Mouse (Mus musculus) lung, adult 2 months (tissue): ENCODE results near the gene Tmem38b. TPM values are rescaled to one million over a fixed set of nuclear protein-coding genes. Genes with fewer than 3 reads are reported as not detected.
A peak's percentile ranks its signal among the peaks of the same experiment; 100 is the strongest.

ENCODE experiments used
- DNase-seq: peaks from one replicate; pipeline ENCODE4 v3.0.0; 2022
- H3K4me1 ChIP-seq: fragments of 200-500 bp; 2 replicates; pipeline ENCODE4 v1.6.1; 2011; ENCODE audit warnings: low read length; ENCODE audit not compliant: control insufficient read depth, insufficient read depth
- H3K4me3 ChIP-seq: fragments of 200-500 bp; replicated peaks from 2 replicates; pipeline ENCODE3; 2011; ENCODE audit warnings: low read depth, mild to moderate bottlenecking, control low read depth, low read length; ENCODE audit errors: extremely low read depth
- CTCF ChIP-seq: fragments of 200-500 bp; IDR thresholded peaks from 2 replicates; pipeline ENCODE4 v1.5.1; 2011; ENCODE audit warnings: mild to moderate bottlenecking, low read length, control low read depth; ENCODE audit not compliant: insufficient read depth
- POLR2A ChIP-seq: fragments of 200-500 bp; IDR thresholded peaks from 2 replicates; pipeline ENCODE4 v1.6.1; 2011; ENCODE audit warnings: low read depth, mild to moderate bottlenecking, control low read depth, low read length, borderline replicate concordance; ENCODE audit errors: extremely low read depth
- WGBS: fragments of 180-500 bp; shearing (Covaris S2); methylation state at CpG from one replicate; pipeline ENCODE4 v1.1.7; 2018; 5-methylcytosine and 5-hydroxymethylcytosine counted together
- polyA plus RNA-seq: library from polyadenylated mRNA; depleted of rRNA; stranded (reverse); fragments of >200 nt; gene quantifications from 2 replicates; pipeline ENCODE4 v1.2.3, GENCODE M21; 2012

Gene Tmem38b
- polyA plus RNA-seq, 1 experiment = 9.7 TPM

DNA sequence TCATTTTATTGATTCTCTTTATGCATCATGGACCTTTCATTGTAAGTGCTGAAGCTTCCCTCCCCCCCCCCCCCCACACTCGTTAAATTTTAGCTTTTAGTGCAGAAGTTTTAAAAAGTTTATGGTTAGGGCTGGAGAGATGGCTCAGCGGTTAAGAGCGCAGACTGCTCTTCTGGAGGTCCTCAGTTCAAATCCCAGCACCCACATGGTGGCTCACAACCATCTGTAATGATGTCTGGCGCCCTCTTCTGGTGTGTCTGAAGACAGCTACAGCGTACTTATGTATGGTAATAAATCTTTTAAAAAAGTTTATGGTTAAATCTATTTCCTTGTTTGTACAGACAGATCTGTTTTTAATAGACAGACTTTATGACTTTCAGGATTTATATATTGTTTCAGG is 2.0 kb downstream of the Tmem38b start:
- DNase-seq = no peak
- no peak for TF ChIP-seq CTCF
- TF ChIP-seq POLR2A = no peak
- Histone ChIP-seq H3K4me1 (peaks cover 9% of the 10 kb centered on the region), H3K4me3 (no peak overlapping the region)
- 84% methylated on average over 5 of the region's 5 CpGs for WGBS

DNA sequence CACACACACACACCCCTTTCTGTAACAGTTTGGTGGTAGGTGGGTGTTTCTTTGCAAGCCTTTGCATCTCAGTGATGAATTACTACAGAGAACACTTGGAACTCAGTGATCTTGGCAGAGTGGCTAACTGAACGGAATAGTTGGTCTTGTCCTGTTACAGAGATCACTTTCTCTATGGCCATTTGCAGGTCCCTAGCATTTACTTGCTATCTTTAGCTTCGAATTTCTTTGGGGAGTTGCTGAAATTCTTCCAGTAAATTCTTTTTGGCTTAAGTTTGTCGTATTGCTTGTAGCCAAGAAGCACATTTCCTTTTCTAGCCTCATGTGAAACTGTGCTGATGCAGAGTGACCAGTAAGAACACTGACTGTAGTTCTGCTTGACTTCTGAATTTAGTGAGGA is 3.1 kb downstream of the Tmem38b start:
- TF ChIP-seq CTCF (no peak), POLR2A (no peak)
- no peak overlapping the region for H3K4me3 ChIP-seq
- H3K4me1 ChIP-seq = peaks cover 7% of the 10 kb centered on the region
- DNase-seq = no peak
- WGBS = 51% methylated on average over 3 of the region's 3 CpGs

DNA sequence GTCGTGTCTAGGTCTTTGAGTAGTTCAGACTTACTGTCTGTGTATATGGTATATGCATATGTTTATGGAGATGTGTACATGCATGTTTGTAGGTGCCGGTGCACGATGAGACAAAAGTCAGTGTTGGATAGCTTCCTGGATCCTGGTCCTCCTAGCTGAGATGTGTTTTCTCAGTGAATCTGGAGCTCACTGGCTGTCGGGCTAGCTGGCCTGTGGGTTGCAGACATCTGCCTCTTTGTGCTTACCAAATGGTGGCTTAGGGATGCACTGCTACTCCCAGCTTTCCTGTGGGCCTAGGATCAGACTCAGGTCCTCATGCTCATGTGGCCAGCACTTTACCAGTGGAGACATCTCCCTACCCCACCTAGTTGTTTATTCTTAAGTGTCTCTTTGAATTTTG is 4.2 kb downstream of the Tmem38b start:
- WGBS = 90% methylated on average over 4 of the region's 4 CpGs
- TF ChIP-seq CTCF = no peak
- TF ChIP-seq POLR2A = no peak
- DNase-seq = no peak
- Histone ChIP-seq H3K4me1 (peaks cover 7% of the 10 kb centered on the region), H3K4me3 (no peak overlapping the region)

DNA sequence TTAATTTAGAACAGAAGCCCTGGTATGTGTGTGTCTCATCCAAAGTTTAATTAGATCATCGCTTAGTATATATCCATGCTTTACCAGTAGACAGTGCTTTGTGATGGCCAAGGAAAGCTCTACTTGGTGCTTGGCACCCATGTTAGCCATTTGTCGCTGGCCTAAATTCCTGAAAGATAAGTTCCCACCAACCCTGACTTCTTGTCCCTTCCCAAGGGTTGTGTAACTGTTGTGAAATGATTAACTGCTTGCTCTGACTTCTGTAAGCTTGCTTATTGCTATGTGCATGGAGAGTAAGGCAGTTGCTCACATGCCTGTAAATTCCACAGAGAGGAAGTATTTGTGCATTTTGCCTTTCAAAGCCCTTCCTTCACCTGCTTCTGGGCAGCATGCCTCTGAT is 4.7 kb downstream of the Tmem38b start:
- no peak overlapping the region for H3K4me3 ChIP-seq
- peaks cover 7% of the 10 kb centered on the region for H3K4me1 ChIP-seq
- no peak for TF ChIP-seq CTCF
- no peak for TF ChIP-seq POLR2A
- no peak for DNase-seq
- 70% methylated on average over 2 of the region's 2 CpGs for WGBS

DNA sequence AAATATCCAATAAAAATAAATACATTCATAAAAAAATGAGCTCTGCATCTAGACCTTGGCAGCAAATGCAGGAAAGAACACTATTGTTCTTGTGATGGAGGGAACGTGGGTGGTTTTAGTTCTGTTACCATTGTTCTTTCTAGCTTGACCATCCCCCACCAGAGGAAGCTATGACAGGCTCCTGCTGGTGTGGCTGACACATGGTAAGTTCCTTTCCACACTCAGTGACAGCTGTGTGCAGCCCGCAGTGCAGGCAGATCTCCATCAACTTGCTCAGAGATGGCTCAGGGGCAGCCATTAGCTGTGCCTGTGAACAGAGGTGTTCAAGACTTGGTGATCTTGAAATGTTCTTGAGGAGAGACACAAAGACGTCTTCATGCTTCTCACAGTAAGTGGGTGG is 6.5 kb downstream of the Tmem38b start:
- no peak for TF ChIP-seq POLR2A
- no peak for TF ChIP-seq CTCF
- 39% methylated on average over 3 of the region's 3 CpGs for WGBS
- H3K4me3 ChIP-seq = no peak overlapping the region
- no peak for DNase-seq
- peaks cover 5% of the 10 kb centered on the region for H3K4me1 ChIP-seq

DNA sequence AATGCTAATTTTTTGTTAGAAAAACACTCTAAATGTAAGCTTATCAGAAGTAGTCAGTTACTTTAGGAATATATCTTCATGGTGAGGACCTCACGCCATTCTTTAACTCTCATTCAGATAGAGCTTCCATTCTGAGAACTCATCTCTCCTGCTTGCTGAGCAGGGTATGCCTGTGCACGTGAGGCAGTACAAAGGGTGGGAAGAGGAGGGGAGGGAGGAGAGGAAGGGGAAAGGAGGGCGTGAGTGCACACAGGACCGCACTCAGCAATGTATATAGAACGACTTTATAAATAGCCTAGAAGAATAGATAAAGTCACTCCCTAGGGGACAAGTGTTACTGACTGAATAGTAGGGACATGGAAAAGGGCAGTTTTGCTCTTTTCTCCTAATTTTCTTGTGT is 11.1 kb downstream of the Tmem38b start:
- no peak for DNase-seq
- WGBS = 35% methylated on average over 5 of the region's 5 CpGs
- Histone ChIP-seq H3K4me3 (no peak overlapping the region), H3K4me1 (peaks cover 3% of the 10 kb centered on the region)
- TF ChIP-seq POLR2A = no peak
- no peak for TF ChIP-seq CTCF

DNA sequence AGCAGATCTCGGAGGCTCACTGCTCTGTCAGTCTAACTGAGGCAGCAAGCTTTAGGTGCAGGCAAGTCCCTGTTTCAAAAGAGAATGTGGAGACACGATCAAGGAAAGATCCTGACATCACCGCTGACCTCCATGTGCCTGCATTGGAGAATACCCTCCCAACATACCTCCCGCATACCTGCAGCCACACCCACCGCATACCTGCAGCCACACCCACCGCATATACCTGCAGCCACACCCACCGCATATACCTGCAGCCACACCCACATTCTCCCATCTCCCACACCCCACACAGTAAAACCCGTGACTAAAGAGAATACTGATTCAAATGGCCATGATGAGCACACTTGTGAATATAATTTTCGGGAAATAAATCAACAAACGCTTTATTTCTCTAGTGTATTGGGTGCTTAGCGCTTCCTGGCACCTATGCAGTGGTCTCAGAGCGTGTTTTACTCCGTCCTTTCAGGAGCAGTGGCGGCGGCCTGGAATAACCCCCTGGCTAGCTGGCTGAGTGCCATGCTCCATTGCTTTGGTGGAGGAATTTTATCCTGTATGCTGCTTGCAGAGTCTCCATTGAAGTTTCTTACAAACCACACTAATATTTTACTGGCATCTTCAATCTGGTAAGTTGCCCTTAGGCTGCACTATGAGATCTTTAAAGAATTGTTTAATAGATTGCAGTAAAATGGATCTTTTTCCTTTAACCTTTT is 14.5 kb downstream of the Tmem38b start:
- Histone ChIP-seq H3K4me1 (peaks cover 3% of the 10 kb centered on the region), H3K4me3 (no peak overlapping the region)
- 73% methylated on average over 15 of the region's 15 CpGs for WGBS
- TF ChIP-seq POLR2A = no peak
- no peak for TF ChIP-seq CTCF
- DNase-seq = no peak

DNA sequence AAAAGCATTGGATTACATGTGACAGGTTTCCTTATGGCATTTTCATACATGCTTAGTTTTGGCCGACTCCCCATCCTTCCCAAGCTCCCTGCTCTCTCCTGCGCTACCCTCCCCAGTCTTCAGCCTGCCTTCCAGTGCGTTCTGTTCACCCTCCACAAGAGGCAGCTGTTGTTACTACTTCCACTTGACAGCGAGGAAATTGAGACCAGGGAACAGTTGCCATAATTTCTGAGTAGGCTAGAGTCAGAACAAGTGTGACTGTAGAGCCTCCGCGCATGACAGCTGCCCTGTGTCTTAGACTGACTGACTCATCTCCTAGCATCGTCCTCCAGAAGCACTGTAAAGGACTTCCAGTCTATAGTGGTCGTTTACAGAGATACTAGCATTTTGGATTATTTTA is 17.7 kb downstream of the Tmem38b start:
- WGBS = 59% methylated on average over 8 of the region's 8 CpGs
- DNase-seq = no peak
- TF ChIP-seq CTCF = no peak
- no peak for TF ChIP-seq POLR2A
- no peak overlapping the region for H3K4me3 ChIP-seq
- peaks cover 3% of the 10 kb centered on the region for H3K4me1 ChIP-seq

DNA sequence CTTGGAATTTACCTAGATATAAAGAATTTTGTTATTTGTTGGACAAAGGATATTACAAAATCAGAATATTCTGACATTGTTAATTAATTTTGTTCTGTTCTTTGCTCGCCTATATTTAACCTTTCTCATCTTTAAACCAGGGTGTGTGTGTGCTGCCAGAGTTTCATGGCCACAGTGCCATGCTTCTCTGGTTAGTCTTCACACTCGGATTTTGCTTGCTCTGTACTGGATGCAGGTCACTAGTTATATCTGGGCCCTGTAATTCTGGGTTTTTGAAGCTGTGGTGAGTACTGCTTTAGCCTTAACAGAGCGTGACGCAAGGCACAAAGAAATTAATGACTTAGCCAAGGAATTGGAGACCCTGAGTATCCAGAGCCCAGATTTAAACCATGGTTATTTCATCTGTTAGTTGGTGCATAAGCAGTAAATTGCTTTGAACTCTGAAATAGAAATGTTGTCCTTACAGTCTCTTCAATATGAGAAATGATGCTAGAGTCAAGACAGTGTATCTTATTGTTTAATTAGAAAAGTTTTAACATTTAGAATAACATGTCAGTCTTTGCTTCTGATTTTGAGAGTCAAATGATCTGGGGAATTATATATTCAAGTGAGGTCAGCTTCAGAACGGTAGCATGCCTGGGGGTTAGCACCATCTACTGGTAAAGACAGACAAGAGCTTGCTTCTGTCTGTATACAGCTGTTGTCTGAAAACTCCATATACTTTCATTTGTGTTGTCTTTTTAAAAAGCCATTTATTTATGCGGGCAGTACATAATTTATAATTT is 19.2 kb downstream of the Tmem38b start:
- Histone ChIP-seq H3K4me3 (no peak overlapping the region), H3K4me1 (peaks cover 3% of the 10 kb centered on the region)
- TF ChIP-seq POLR2A = no peak
- TF ChIP-seq CTCF = peak; percentile 47; the same call in 1 of the 2 replicates
- no peak for DNase-seq
- 60% methylated on average over 6 of the region's 6 CpGs for WGBS

DNA sequence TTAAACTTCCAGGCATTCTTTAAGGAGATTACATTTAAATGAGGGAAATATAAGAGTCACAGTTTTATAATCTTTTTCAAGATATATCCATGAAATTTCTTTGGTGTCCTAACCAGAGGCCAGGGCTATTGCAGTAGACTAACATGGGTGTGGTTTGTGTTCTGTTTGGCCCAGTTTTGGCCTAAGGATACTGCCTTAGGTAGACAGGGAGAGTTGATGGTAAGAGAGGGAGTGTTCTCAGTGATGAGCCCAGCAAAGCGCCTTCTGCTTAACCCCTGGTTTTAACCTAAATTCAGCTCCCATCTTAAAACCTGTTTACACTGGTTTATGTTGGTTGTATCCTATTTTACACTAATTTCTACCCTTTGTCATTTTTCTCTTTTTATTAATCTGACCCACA is 19.8 kb downstream of the Tmem38b start:
- WGBS = 100% methylated on average over 1 of the region's 1 CpGs
- H3K4me1 ChIP-seq = peaks cover 3% of the 10 kb centered on the region; the same call in 1 of the 2 replicates
- TF ChIP-seq CTCF = no peak
- TF ChIP-seq POLR2A = no peak

More for the DNA sequence above, 19.8 kb downstream of the Tmem38b start:
- H3K4me3 ChIP-seq = no peak overlapping the region
- DNase-seq = no peak
